Mouse (Mus musculus) regulatory T cell (primary cell): Measurements from ENCODE around the gene C1qb.

Experiments used
- in situ Hi-C: fragments of 300-600 bp; cut with MboI, MseI; formaldehyde crosslinking; loops from one replicate; pipeline ENCODE4 v1.15.1; 2025; ENCODE audit warnings: high pct_unique_total_duplicates

The C1qb gene

GRCm38 (mm10) chr4:136894821-136895220 is 8.8 kb upstream of the C1qb start:
- in situ Hi-C loops = loop anchor here (10.0 kb wide), 1 partner anchor 180 kb away; no protein-coding TSS in a partner anchor

GRCm38 (mm10) chr4:136893691-136894543 is 7.9 kb upstream of the C1qb start:
- in situ Hi-C loops = loop anchor here (10.0 kb wide), 1 partner anchor 181 kb away; no protein-coding TSS in a partner anchor

GRCm38 (mm10) chr4:136892811-136893210 is 6.8 kb upstream of the C1qb start, which contains the start of gene C1qc:
Gene C1qc (minus strand): TSS chr4:136893065.
- in situ Hi-C loops = loop anchor here (10.0 kb wide), 1 partner anchor 182 kb away; no protein-coding TSS in a partner anchor

GRCm38 (mm10) chr4:136892371-136892770 is 6.4 kb upstream of the C1qb start:
- in situ Hi-C loops = loop anchor here (10.0 kb wide), 1 partner anchor 182 kb away; no protein-coding TSS in a partner anchor

GRCm38 (mm10) chr4:136891115-136891514 is 5.1 kb upstream of the C1qb start:
- in situ Hi-C loops = loop anchor here (10.0 kb wide), 1 partner anchor 184 kb away; no protein-coding TSS in a partner anchor

- in situ Hi-C loops = loop anchor here (10.0 kb wide), 1 partner anchor 185 kb away; no protein-coding TSS in a partner anchor
Measured at GRCm38 (mm10) chr4:136889981-136890380, 4.0 kb upstream of the C1qb start.

GRCm38 (mm10) chr4:136887714-136888113 is 1.7 kb upstream of the C1qb start:
- in situ Hi-C loops = no loop called here

- in situ Hi-C loops = no loop called here
Measured at GRCm38 (mm10) chr4:136878601-136879000, 7.4 kb downstream of the C1qb start.

- in situ Hi-C loops = no loop called here
Measured at GRCm38 (mm10) chr4:136878171-136878570, 7.8 kb downstream of the C1qb start.

- in situ Hi-C loops = no loop called here
Measured at GRCm38 (mm10) chr4:136876971-136877370, 9.0 kb downstream of the C1qb start.

- in situ Hi-C loops = no loop called here
Measured at GRCm38 (mm10) chr4:136875012-136875411, 11.0 kb downstream of the C1qb start.

- in situ Hi-C loops = no loop called here
Measured at GRCm38 (mm10) chr4:136868371-136868770, 17.6 kb downstream of the C1qb start.

GRCm38 (mm10) chr4:136867690-136868345 is 18.2 kb downstream of the C1qb start:
- in situ Hi-C loops = no loop called here

- in situ Hi-C loops = no loop called here
Measured at GRCm38 (mm10) chr4:136865531-136865930, 20.5 kb downstream of the C1qb start.

GRCm38 (mm10) chr4:136864751-136865470 is 21.1 kb downstream of the C1qb start:
- in situ Hi-C loops = no loop called here

GRCm38 (mm10) chr4:136863517-136863916 is 22.5 kb downstream of the C1qb start:
- in situ Hi-C loops = no loop called here

GRCm38 (mm10) chr4:136862411-136862810 is 23.6 kb downstream of the C1qb start:
- in situ Hi-C loops = no loop called here

GRCm38 (mm10) chr4:136861806-136862205 is 24.2 kb downstream of the C1qb start:
- in situ Hi-C loops = no loop called here

GRCm38 (mm10) chr4:136860022-136860421 is 26.0 kb downstream of the C1qb start:
- in situ Hi-C loops = no loop called here

- in situ Hi-C loops = no loop called here
Measured at GRCm38 (mm10) chr4:136855081-136855480, 30.9 kb downstream of the C1qb start.

- in situ Hi-C loops = no loop called here
Measured at GRCm38 (mm10) chr4:136852989-136853388, 33.0 kb downstream of the C1qb start.

GRCm38 (mm10) chr4:136852119-136852518 is 33.9 kb downstream of the C1qb start:
- in situ Hi-C loops = no loop called here
